Mouse (Mus musculus) ES-E14 (cell line): ENCODE data around the gene Vhl.

Experiments used
- HCFC1 ChIP-seq: IDR thresholded peaks from 2 replicates; pipeline ENCODE4 v1.6.1; 2012; ENCODE audit warnings: low read length, inconsistent platforms, borderline replicate concordance; ENCODE audit not compliant: insufficient read depth
- ZC3H11A ChIP-seq: IDR thresholded peaks from 2 replicates; pipeline ENCODE4 v1.6.1; 2012; ENCODE audit warnings: low read depth, mild to moderate bottlenecking, inconsistent platforms, low read length, borderline replicate concordance

- TF ChIP-seq HCFC1 (no peak), ZC3H11A (no peak)
Observed at GRCm38 (mm10) chr6:113649346-113650196, 25.8 kb downstream of the Vhl start.
